Mouse (Mus musculus) A20 (cell line): ENCODE measurements around the gene Tmem189.

Source experiments
- DNase-seq: peaks from one replicate; pipeline ENCODE4 v3.0.0-alpha.2; 2011; ENCODE audit warnings: low read depth, low spot score

Gene Tmem189

GRCm38 (mm10) chr2:167680657-167681056 lies 9.0 kb downstream of the Tmem189 start:
- peak; percentile 80 for DNase-seq

GRCm38 (mm10) chr2:167679902-167680430 lies 9.7 kb downstream of the Tmem189 start:
- peak; percentile 91 for DNase-seq

- peak; percentile 58 for DNase-seq
These were observed 11.0 kb downstream of the Tmem189 start for GRCm38 (mm10) chr2:167678600-167678999.

GRCm38 (mm10) chr2:167675120-167675909 lies 14.3 kb downstream of the Tmem189 start:
- peak; percentile 70 for DNase-seq

GRCm38 (mm10) chr2:167672212-167672685 lies 17.4 kb downstream of the Tmem189 start:
- DNase-seq, result peak; percentile 92

- DNase-seq, result no peak
These were observed 18.5 kb downstream of the Tmem189 start for GRCm38 (mm10) chr2:167671101-167671633.

GRCm38 (mm10) chr2:167669398-167669797 lies 20.2 kb downstream of the Tmem189 start:
- DNase-seq, result no peak

- DNase-seq, result no peak
These were observed 21.2 kb downstream of the Tmem189 start for GRCm38 (mm10) chr2:167668426-167668825.

- no peak for DNase-seq
These were observed 23.5 kb downstream of the Tmem189 start for GRCm38 (mm10) chr2:167665972-167666713.

GRCm38 (mm10) chr2:167662713-167663112 lies 26.9 kb downstream of the Tmem189 start:
- DNase-seq, result no peak

GRCm38 (mm10) chr2:167661270-167662203 lies 28.1 kb downstream of the Tmem189 start, which contains the start of gene Gm20431:
Gene Gm20431 (minus strand): TSS chr2:167661496.
- DNase-seq, result peak; percentile 96

- DNase-seq, result peak; percentile 52
These were observed 29.0 kb downstream of the Tmem189 start for GRCm38 (mm10) chr2:167660611-167660971.

- DNase-seq, result no peak
These were observed 29.6 kb downstream of the Tmem189 start for GRCm38 (mm10) chr2:167659847-167660610.

- DNase-seq, result no peak
These were observed 30.3 kb downstream of the Tmem189 start for GRCm38 (mm10) chr2:167659177-167659846.

- DNase-seq, result no peak
These were observed 30.9 kb downstream of the Tmem189 start for GRCm38 (mm10) chr2:167658712-167659111.

GRCm38 (mm10) chr2:167657973-167658372 lies 31.6 kb downstream of the Tmem189 start:
- DNase-seq, result no peak

GRCm38 (mm10) chr2:167656629-167657478 lies 32.8 kb downstream of the Tmem189 start:
- peak; percentile 87 for DNase-seq

- DNase-seq, result no peak
These were observed 34.6 kb downstream of the Tmem189 start for GRCm38 (mm10) chr2:167654911-167655600.
